In the genomic region with DNA sequence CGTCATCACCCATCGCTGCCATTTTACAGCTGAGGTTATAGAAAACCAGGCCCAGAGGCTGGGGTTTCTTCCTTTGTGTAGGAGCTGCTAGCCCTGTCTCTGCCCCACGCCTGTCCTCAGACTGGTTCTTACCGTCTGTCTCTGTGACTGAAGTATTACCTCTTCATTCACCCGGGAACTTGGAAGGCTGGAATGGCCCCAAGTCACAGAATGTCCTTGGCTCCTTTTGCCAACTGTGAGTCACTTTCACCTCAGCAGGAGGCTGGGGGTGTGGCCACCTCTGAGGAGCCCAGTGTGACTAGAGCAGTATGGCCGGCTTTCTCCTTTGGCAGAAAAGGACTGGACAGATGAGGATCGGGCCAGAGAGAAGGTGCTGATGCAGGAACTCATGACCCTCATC, we compare ENCODE assay signal across 9 mouse cellular contexts. TPM values are rescaled to one million over a fixed set of nuclear protein-coding genes. Genes with fewer than 3 reads are reported as not detected.
DNase-seq lines count a peak whose midpoint lies in the region.
"Had no signal": no experiment of that assay in that cellular context is flagged by ENCODE, and none has a peak within 500 bp of the region (broad histone marks: within the 10 kb centered on the region; RNA-seq: fewer than 3 reads in every experiment).

No protein-coding gene starts in this region.

- no peaks in the 10 kb centered on the region for H3K9me3 ChIP-seq in midbrain, embryonic 10.5 days (replicated peaks)

- peak; percentile 79 for DNase-seq in ovary, adult 18-20 months (ENCODE audit: low spot score)
- DNase-seq in ovary, postnatal 10 days (ENCODE audit: low spot score): no peak
- DNase-seq in cerebellum, postnatal 36 days: peak; percentile 86 to 97
- peak; percentile 70 for DNase-seq in kidney, postnatal 10 days
- peak; percentile 66 to 83 for DNase-seq in urinary bladder, postnatal 36 days (ENCODE audit: low spot score in 2 of 2)
- no peak for DNase-seq in thymus, postnatal 4 days
- DNase-seq in spleen, adult 18-20 months: no peak
- no peak for DNase-seq in midbrain, embryonic 10.5 days (ENCODE audit: low spot score)

- no peak overlapping the region for H3K27ac ChIP-seq in midbrain, embryonic 10.5 days (replicated peaks)
- H3K27ac ChIP-seq: macrophage had no signal

- peaks cover 70% of the 10 kb centered on the region for H3K36me3 ChIP-seq in midbrain, embryonic 10.5 days

- no peaks in the 10 kb centered on the region for H3K4me1 ChIP-seq in midbrain, embryonic 10.5 days

- H3K27me3 ChIP-seq in midbrain, embryonic 10.5 days (ENCODE audit: low read depth, poor library complexity, severe bottlenecking): no peaks in the 10 kb centered on the region

- 76% methylated on average over 7 of the region's 7 CpGs for WGBS in midbrain, embryonic 10.5 days

- H3K4me3 ChIP-seq in midbrain, embryonic 10.5 days: no peak overlapping the region

RNA-seq across cellular contexts. Expression of gene Polr2f, which starts 9.4 kb away (rescaled TPM):
- polyA plus RNA-seq in midbrain, embryonic 10.5 days (2016; fragmentation: Nextera tagmentation; extraction: Ambion mirVana): 344 and 395 TPM in 2 replicates

RNA-seq across cellular contexts. Expression of gene 1700088E04Rik, which starts 9.6 kb away (rescaled TPM):
- 7.8 and 10.0 TPM in 2 replicates for polyA plus RNA-seq in midbrain, embryonic 10.5 days (2016; fragmentation: Nextera tagmentation; extraction: Ambion mirVana)

RNA-seq across cellular contexts. Expression of gene Micall1, which starts 22.7 kb away (rescaled TPM):
- 5.2 and 7.1 TPM in 2 replicates for polyA plus RNA-seq in midbrain, embryonic 10.5 days (2016; fragmentation: Nextera tagmentation; extraction: Ambion mirVana)

RNA-seq across cellular contexts. Expression of gene Sox10, which starts 33.6 kb away (rescaled TPM):
- 0.61 and 2.5 TPM in 2 replicates for polyA plus RNA-seq in midbrain, embryonic 10.5 days (2016; fragmentation: Nextera tagmentation; extraction: Ambion mirVana)
- polyA plus RNA-seq: macrophage had no signal

RNA-seq across cellular contexts. Expression of gene Eif3l, which starts 56.5 kb away (rescaled TPM):
- 260 and 273 TPM in 2 replicates for polyA plus RNA-seq in midbrain, embryonic 10.5 days (2016; fragmentation: Nextera tagmentation; extraction: Ambion mirVana)

Comparison
In these comparisons a context has a peak if more than half of its experiments do, and no peak if none do; other contexts are left out.
1. DNase-seq: peak in ovary, adult 18-20 months (single experiment), cerebellum, postnatal 36 days (2 of 2), kidney, postnatal 10 days (single experiment) and urinary bladder, postnatal 36 days (2 of 2); none in ovary, postnatal 10 days (single experiment), thymus, postnatal 4 days (single experiment), spleen, adult 18-20 months (0 of 2) and midbrain, embryonic 10.5 days (single experiment).